Mouse (Mus musculus): Measurements from ENCODE around the gene Olfr455.

Gene Olfr455

GRCm38 (mm10) chr6:42487114-42487513 lies 60.3 kb downstream of the Olfr455 start, which contains the start of gene Olfr456:
Gene Olfr456, minus strand, starts transcription at chr6:42487214.
- DNase-seq (ENCODE audit: low spot score) = no peak
